Mouse (Mus musculus): Measurements from ENCODE around the gene Pnp. TPM values are rescaled to one million over a fixed set of nuclear protein-coding genes. Genes with fewer than 3 reads are reported as not detected.

Pnp gene
- polyA plus RNA-seq (2014; fragmentation: Nextera tagmentation; extraction: Ambion mirVana) = 51.5 and 51.7 TPM in 2 replicates

DNA sequence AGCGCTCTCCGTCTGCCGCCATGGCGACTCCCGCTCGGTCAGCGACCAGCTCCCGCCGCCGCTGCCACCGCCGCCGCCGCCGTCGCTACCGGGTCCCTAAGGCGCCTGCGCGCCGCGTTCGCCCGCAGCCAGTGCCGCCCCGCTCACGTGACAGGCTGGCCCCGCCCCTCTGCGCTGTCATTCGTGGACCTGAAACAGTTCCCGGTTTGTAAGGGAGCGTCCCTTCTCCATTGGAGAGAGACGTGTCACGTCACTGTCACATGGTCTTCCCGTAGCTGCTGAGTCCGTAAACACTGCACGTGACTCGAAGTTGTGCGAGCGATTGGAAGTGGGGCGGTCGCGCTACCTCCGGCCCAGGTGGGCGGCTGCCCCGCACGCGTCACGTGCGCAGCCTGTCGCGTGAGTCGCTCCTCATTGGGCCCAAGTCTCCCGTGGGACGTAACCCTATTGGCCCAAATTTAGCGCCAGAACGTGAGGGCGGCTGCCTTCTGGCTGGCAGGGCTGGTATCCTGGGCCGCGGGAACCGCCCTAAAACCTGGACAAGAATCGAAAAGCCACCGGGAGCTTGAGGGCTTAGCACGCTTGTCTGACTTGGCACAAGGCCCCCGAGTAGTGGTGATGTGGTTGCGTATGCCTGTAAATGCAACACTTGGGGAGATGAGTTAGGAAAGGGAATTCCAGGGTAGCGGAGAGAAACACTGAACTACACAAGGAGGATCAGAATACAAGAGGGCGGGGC, at the start of gene Pnp, which contains the start of gene Pip4p1:
TSS of gene Pnp (plus strand) at position 329 of the 739 bp plus-strand sequence.
TSS of gene Pip4p1 (minus strand) at position 103 of the 739 bp plus-strand sequence.
- under 1% methylated on average over 42 of the region's 68 CpGs for WGBS
- H3K9ac ChIP-seq (ENCODE audit: low read depth, low read length) = peak within 1 kb of the TSS; percentile 96
- H3K27me3 ChIP-seq (replicated peaks; ENCODE audit: control insufficient read depth, insufficient read depth, low read length) = no peaks in the 10 kb centered on the region
- H3K4me3 ChIP-seq (ENCODE audit: low read depth, low read length) = peak within 1 kb of the TSS; percentile 83
- 0 out of 2 replicates have a peak, but pooled peaks cover 8% of the 10 kb centered on the region for H3K4me1 ChIP-seq (ENCODE audit: control insufficient read depth, insufficient read depth, low read length)
- peak; percentile 100 for ATAC-seq (ENCODE audit: low read depth)
- peak; percentile 100 for DNase-seq (ENCODE audit: low spot score)
- peak within 1 kb of the TSS; percentile 82 for H3K4me2 ChIP-seq (ENCODE audit: low read depth, low read length)
- peaks cover 35% of the 10 kb centered on the region for H3K36me3 ChIP-seq (ENCODE audit: control insufficient read depth, insufficient read depth, low read length)
- H3K27ac ChIP-seq (replicated peaks; ENCODE audit: low read depth, low read length) = peak within 1 kb of the TSS; percentile 92
- no peaks in the 10 kb centered on the region for H3K9me3 ChIP-seq (ENCODE audit: control insufficient read depth, low read length)

DNA sequence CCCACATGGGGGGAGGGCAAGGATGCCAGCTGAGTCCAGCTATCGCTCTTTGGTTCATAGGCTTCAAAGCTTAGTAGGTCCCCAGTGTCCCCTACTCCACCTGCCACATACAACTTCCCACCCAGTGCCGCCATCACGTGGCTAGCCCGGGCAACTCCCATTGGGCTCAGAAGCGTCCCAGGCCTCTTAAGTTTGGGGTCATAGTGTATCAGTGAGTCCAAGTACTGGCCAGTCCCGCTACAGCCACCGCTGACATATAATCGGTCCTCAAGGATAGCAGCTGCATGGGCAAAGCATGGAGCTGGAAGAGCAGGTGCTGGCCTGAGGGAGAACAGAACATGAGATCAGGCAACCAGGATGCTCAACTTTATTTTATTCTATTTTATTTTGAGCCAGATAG, 39.3 kb upstream of the Pnp start:
- Histone ChIP-seq H3K27me3 (replicated peaks; ENCODE audit: control insufficient read depth, insufficient read depth, low read length) (no peaks in the 10 kb centered on the region), H3K36me3 (ENCODE audit: control insufficient read depth, insufficient read depth, low read length) (no peaks in the 10 kb centered on the region), H3K4me1 (ENCODE audit: control insufficient read depth, insufficient read depth, low read length) (0 out of 2 replicates have a peak, but pooled peaks cover 3% of the 10 kb centered on the region), H3K9me3 (ENCODE audit: control insufficient read depth, low read length) (no peaks in the 10 kb centered on the region), H3K9ac (ENCODE audit: low read depth, low read length) (no peak overlapping the region), H3K27ac (replicated peaks; ENCODE audit: low read depth, low read length) (no peak overlapping the region), H3K4me3 (ENCODE audit: low read depth, low read length) (no peak overlapping the region), H3K4me2 (ENCODE audit: low read depth, low read length) (no peak overlapping the region)
- no peak for DNase-seq (ENCODE audit: low spot score)
- WGBS = 92% methylated on average over 8 of the region's 8 CpGs
- no peak for ATAC-seq (ENCODE audit: low read depth)

DNA sequence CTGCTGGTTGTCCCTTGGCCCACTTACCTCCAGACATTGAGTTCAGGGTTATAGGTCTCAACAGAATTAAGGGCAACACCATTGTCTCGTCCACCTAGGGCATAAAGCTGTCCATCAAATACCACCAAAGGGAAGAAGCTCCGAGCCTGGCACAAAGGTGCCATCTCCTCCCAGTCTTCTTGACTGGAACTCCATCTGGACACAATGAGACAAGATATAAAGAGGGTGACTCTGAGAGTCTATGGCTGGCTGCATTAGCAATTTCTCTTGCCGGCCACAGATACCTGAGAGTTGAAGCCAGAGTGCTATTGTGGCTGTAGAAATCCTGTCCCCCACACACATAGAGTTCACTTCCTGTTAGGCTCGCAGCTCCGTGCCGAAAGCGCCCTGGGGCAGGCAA, 38.8 kb upstream of the Pnp start:
- no peak overlapping the region for H3K4me2 ChIP-seq (ENCODE audit: low read depth, low read length)
- ATAC-seq (ENCODE audit: low read depth) = no peak
- H3K9me3 ChIP-seq (ENCODE audit: control insufficient read depth, low read length) = no peaks in the 10 kb centered on the region
- H3K9ac ChIP-seq (ENCODE audit: low read depth, low read length) = no peak overlapping the region
- no peak overlapping the region for H3K27ac ChIP-seq (replicated peaks; ENCODE audit: low read depth, low read length)
- no peaks in the 10 kb centered on the region for H3K27me3 ChIP-seq (replicated peaks; ENCODE audit: control insufficient read depth, insufficient read depth, low read length)
- WGBS = 84% methylated on average over 7 of the region's 7 CpGs
- H3K4me3 ChIP-seq (ENCODE audit: low read depth, low read length) = no peak overlapping the region
- no peak for DNase-seq (ENCODE audit: low spot score)
- H3K36me3 ChIP-seq (ENCODE audit: control insufficient read depth, insufficient read depth, low read length) = no peaks in the 10 kb centered on the region
- 0 out of 2 replicates have a peak, but pooled peaks cover 3% of the 10 kb centered on the region for H3K4me1 ChIP-seq (ENCODE audit: control insufficient read depth, insufficient read depth, low read length)

DNA sequence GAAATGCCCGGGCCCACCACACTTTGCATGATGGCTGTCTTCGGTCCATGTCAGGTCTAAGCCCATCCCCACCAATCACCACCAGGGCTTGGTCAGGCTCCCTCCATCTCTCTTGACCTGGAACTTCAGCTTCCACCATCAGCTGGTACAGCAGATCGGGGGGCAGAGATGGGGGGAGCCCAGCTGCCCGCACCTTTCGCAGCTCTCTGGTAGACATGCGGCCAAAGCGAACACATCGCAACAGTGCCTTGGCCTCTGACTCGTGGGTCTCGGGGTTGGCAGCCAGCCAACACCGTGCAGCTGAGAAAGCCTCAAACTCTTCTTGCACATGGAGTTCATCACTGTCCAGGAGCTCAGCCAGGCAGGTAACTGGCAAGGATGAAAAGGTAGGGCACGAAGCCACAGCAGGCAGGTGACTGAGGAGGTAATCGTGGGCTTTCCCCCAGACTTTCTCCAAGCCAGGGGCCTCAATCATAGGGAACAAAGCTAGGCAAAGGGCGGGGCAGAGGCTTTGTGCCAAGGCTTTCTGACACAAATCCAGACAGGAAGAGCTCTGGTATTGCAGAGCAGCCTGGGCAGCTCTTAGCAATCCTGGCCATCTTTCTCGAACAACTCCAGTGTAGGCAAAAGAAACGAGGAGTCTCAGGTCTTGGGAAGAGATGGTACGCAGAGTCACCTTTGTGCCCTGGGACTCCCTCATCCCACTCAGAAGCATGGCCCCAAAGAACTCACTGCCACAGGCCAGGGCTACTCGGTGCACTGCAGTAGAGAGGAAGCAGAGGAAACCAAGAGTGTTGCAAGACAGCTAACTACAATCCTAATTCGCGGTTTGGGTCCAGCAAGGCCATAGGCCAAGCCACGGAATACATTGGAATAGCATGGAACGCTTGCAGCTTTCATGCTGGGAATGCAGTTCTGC, 38.1 kb upstream of the Pnp start:
- Histone ChIP-seq H3K4me3 (ENCODE audit: low read depth, low read length) (no peak overlapping the region), H3K27me3 (replicated peaks; ENCODE audit: control insufficient read depth, insufficient read depth, low read length) (no peaks in the 10 kb centered on the region), H3K9me3 (ENCODE audit: control insufficient read depth, low read length) (no peaks in the 10 kb centered on the region), H3K27ac (replicated peaks; ENCODE audit: low read depth, low read length) (no peak overlapping the region), H3K4me2 (ENCODE audit: low read depth, low read length) (no peak overlapping the region), H3K9ac (ENCODE audit: low read depth, low read length) (no peak overlapping the region), H3K36me3 (ENCODE audit: control insufficient read depth, insufficient read depth, low read length) (no peaks in the 10 kb centered on the region), H3K4me1 (ENCODE audit: control insufficient read depth, insufficient read depth, low read length) (0 out of 2 replicates have a peak, but pooled peaks cover 3% of the 10 kb centered on the region)
- no peak for ATAC-seq (ENCODE audit: low read depth)
- WGBS = 79% methylated on average over 22 of the region's 22 CpGs
- DNase-seq (ENCODE audit: low spot score) = peak; percentile 40

DNA sequence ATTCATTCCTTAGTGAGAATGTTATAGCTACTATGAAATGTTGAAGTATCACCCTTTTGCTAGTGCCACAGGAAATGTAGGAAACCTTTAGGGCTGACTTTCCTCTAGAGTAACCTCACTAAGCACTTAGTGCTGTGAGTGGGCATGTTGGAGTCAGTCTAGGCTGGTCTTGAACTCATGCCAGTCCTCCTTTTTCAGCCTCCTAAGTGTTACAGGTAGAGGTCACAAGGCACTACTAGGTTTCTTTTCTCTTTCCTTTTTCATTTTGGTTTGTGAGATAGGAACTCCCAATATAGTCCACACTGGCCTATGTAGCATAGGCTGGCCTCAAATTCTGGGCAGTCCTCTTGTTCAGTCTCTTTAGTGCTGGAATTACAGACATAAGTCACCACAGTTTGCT, 35.5 kb upstream of the Pnp start:
- Histone ChIP-seq H3K4me3 (ENCODE audit: low read depth, low read length) (no peak overlapping the region), H3K27me3 (replicated peaks; ENCODE audit: control insufficient read depth, insufficient read depth, low read length) (no peaks in the 10 kb centered on the region), H3K9me3 (ENCODE audit: control insufficient read depth, low read length) (no peaks in the 10 kb centered on the region), H3K4me1 (ENCODE audit: control insufficient read depth, insufficient read depth, low read length) (0 out of 2 replicates have a peak, but pooled peaks cover 3% of the 10 kb centered on the region), H3K4me2 (ENCODE audit: low read depth, low read length) (no peak overlapping the region), H3K36me3 (ENCODE audit: control insufficient read depth, insufficient read depth, low read length) (no peaks in the 10 kb centered on the region), H3K9ac (ENCODE audit: low read depth, low read length) (no peak overlapping the region), H3K27ac (replicated peaks; ENCODE audit: low read depth, low read length) (no peak overlapping the region)
- no peak for DNase-seq (ENCODE audit: low spot score)
- no peak for ATAC-seq (ENCODE audit: low read depth)

DNA sequence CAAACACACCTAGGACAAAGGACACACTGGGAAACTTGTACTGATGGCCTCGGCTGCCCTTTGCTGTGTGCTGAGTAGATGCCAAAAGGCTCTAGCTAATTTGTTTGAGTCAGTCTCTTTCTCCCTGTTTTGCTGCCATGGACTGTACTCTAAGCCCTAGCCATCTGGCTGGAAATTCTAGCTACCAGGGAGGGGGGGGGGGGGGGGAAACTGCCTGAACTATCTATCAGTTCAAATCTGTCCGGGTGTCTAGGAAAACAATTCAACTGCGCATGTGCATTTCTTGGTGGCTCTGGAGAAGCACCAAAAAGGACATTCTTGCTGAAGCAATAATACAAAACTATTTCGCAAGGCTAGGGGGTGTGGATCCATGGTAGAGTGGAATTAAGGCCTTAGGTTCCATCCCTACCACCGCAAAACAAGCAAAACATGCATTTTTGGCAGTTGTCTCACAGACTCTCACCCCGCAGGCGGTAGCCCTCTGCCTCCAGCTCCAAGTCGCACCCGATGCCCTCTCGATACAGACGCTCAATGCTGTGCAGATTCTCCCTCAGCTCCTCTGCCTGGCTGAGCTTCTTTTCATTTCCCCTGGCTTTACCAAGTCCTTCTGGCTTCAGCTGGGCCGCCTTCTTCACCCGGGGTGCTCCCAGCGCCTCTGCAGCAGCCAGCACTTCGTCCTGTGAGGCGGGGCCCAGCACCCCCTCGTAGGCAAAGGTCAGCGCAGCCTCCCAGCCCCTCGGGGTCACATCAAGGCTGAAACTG, 34.7 kb upstream of the Pnp start:
- ATAC-seq (ENCODE audit: low read depth) (peak; percentile 53; the same call in 1 of the 2 replicates), DNase-seq (ENCODE audit: low spot score) (peak; percentile 80)
- WGBS = 12% methylated on average over 17 of the region's 19 CpGs
- Histone ChIP-seq H3K27me3 (replicated peaks; ENCODE audit: control insufficient read depth, insufficient read depth, low read length) (no peaks in the 10 kb centered on the region), H3K27ac (replicated peaks; ENCODE audit: low read depth, low read length) (no peak overlapping the region), H3K9ac (ENCODE audit: low read depth, low read length) (peak overlapping the region; percentile 62), H3K9me3 (ENCODE audit: control insufficient read depth, low read length) (no peaks in the 10 kb centered on the region), H3K4me1 (ENCODE audit: control insufficient read depth, insufficient read depth, low read length) (0 out of 2 replicates have a peak, but pooled peaks cover 3% of the 10 kb centered on the region), H3K4me3 (ENCODE audit: low read depth, low read length) (peak overlapping the region; percentile 43), H3K4me2 (ENCODE audit: low read depth, low read length) (peak overlapping the region; percentile 90), H3K36me3 (ENCODE audit: control insufficient read depth, insufficient read depth, low read length) (no peaks in the 10 kb centered on the region)

DNA sequence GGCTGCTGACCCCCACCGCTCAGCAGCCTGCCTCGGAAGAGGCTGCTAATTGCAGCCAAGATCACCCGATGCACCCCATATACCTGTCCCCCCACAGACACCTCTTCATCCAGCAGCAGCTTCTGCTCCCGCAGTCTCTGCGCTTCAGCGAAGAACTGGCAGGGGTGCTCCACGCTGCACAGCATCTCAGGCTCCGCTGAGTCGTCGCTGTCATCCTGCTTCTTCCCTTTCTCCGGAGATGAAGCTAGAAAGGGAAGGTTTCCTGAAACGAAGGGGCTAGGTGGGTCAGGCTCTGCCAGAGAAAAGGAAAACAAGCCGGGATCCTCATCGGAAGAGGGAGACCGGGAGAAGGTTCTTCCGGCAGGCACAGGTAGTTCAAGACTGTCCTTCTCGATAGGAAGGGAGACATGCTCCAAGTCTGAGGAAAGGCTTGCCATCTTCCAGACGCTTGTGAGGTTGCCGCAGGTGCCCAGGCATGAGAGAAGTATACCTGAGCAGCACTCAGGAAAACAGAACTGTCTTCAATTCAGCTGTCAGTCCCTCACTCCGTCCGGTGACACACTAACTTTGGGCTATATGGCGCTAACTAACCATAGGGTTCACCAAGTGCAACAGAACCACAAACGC, 34.0 kb upstream of the Pnp start:
- Histone ChIP-seq H3K9ac (ENCODE audit: low read depth, low read length) (peak overlapping the region; percentile 62), H3K4me3 (ENCODE audit: low read depth, low read length) (peak overlapping the region; percentile 43), H3K4me2 (ENCODE audit: low read depth, low read length) (peak overlapping the region; percentile 90), H3K27me3 (replicated peaks; ENCODE audit: control insufficient read depth, insufficient read depth, low read length) (no peaks in the 10 kb centered on the region), H3K9me3 (ENCODE audit: control insufficient read depth, low read length) (no peaks in the 10 kb centered on the region), H3K4me1 (ENCODE audit: control insufficient read depth, insufficient read depth, low read length) (0 out of 2 replicates have a peak, but pooled peaks cover 3% of the 10 kb centered on the region), H3K36me3 (ENCODE audit: control insufficient read depth, insufficient read depth, low read length) (no peaks in the 10 kb centered on the region), H3K27ac (replicated peaks; ENCODE audit: low read depth, low read length) (no peak overlapping the region)
- DNase-seq (ENCODE audit: low spot score) (no peak), ATAC-seq (ENCODE audit: low read depth) (peak; percentile 51; the same call in 1 of the 2 replicates)
- 12% methylated on average over 23 of the region's 23 CpGs for WGBS

Measured in embryonic facial prominence, embryonic 14.5 days (tissue).